Mouse (Mus musculus) hindbrain, postnatal 0 days (tissue): ENCODE data around the gene Oit1. TPM values are rescaled to one million over a fixed set of nuclear protein-coding genes. Genes with fewer than 3 reads are reported as not detected.

Experiments
- ATAC-seq: fragments of 200-750 bp; cut with Nextera tagmentation; 2 replicates; pipeline ENCODE4 v1.8.0; 2017; ENCODE audit warnings: mild to moderate bottlenecking, moderate TSS enrichment, moderate library complexity
- DNase-seq: peaks from one replicate; pipeline ENCODE4 v3.0.0-alpha.2; 2015; ENCODE audit warnings: low spot score
- H3K27ac ChIP-seq: fragments of 300-500 bp; sonication (generic); 2 replicates; pipeline ENCODE4 v1.5.1; 2014; ENCODE audit warnings: mild to moderate bottlenecking
- H3K27me3 ChIP-seq: fragments of 300-500 bp; sonication (generic); 2 replicates; pipeline ENCODE4 v1.6.1; 2014; ENCODE audit warnings: low read length, mixed read lengths; ENCODE audit not compliant: insufficient read depth
- H3K36me3 ChIP-seq: fragments of 300-500 bp; sonication (generic); 2 replicates; pipeline ENCODE4 v1.6.1; 2014; ENCODE audit warnings: low read length, mixed read lengths; ENCODE audit not compliant: insufficient read depth
- H3K4me1 ChIP-seq: fragments of 300-500 bp; sonication (generic); 2 replicates; pipeline ENCODE4 v1.6.1; 2014; ENCODE audit warnings: antibody characterized with exemption, low read length, mixed read lengths; ENCODE audit not compliant: insufficient read depth
- H3K4me2 ChIP-seq: fragments of 300-500 bp; sonication (generic); 2 replicates; pipeline ENCODE4 v1.6.1; 2014; ENCODE audit warnings: low read depth, mild to moderate bottlenecking, low read length, moderate library complexity, mixed read lengths
- H3K4me3 ChIP-seq: fragments of 300-500 bp; sonication (generic); 2 replicates; pipeline ENCODE4 v1.5.1; 2014; ENCODE audit warnings: low read length
- H3K9ac ChIP-seq: fragments of 300-500 bp; sonication (generic); replicated peaks from 2 replicates; pipeline ENCODE4 v1.6.1; 2014; ENCODE audit warnings: mild to moderate bottlenecking, low read length, moderate library complexity, mixed read lengths
- H3K9me3 ChIP-seq: fragments of 300-500 bp; sonication (generic); 2 replicates; pipeline ENCODE4 v1.6.1; 2016; ENCODE audit warnings: low read length, mixed read lengths
- CTCF ChIP-seq: IDR thresholded peaks from 2 replicates; pipeline ENCODE4 v1.5.1; 2016; ENCODE audit warnings: antibody characterized with exemption, control low read depth, low read depth
- WGBS: fragments of 180-500 bp; shearing (Covaris S2); extraction: QIAGEN DNeasy Blood & Tissue Kit; methylation state at CpG from one replicate; pipeline ENCODE4 v1.1.7; 2014; 5-methylcytosine and 5-hydroxymethylcytosine counted together
- polyA plus RNA-seq: library from polyadenylated mRNA; unstranded; fragments of >200 nt; fragmentation: Nextera tagmentation; extraction: Ambion mirVana; gene quantifications from 2 replicates; pipeline ENCODE4 v1.2.1, GENCODE M21; 2015
- total RNA-seq: library from RNA; depleted of rRNA; stranded (reverse); fragments of >200 nt; gene quantifications from 2 replicates; pipeline ENCODE4 v1.2.3, GENCODE M21; 2014

The Oit1 gene
- total and polyA plus RNA-seq, 2 experiments from 2014 or later: 0.15 TPM; not detected in 1

DNA sequence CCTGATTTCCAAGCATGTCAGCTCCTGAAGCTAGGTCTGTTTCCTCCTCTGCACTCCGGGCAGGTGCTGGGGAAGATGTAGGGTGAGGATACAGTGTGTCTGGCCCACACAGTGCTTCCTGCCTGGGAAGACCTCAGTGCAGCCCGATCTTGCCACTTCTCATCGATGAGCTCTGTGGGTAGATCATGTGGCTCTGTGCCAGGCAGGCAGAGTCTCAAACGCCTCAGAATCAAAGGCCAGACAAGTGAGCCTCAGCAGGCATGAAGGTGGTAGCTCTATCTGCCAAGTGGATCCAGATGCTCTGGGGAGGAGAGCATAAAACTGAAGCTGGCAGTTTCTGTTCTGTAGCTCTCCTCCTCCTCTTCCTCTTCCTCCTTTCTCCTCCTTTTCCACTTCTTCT lies 38.3 kb downstream of the Oit1 start:
- Histone ChIP-seq H3K27me3 (no peaks in the 10 kb centered on the region), H3K4me2 (no peak overlapping the region), H3K9me3 (no peaks in the 10 kb centered on the region), H3K4me1 (no peaks in the 10 kb centered on the region), H3K27ac (no peak overlapping the region), H3K4me3 (no peak overlapping the region), H3K36me3 (no peaks in the 10 kb centered on the region), H3K9ac (no peak overlapping the region)
- WGBS: 49% methylated on average over 4 of the region's 4 CpGs
- no peak for TF ChIP-seq CTCF
- ATAC-seq (no peak), DNase-seq (no peak)

DNA sequence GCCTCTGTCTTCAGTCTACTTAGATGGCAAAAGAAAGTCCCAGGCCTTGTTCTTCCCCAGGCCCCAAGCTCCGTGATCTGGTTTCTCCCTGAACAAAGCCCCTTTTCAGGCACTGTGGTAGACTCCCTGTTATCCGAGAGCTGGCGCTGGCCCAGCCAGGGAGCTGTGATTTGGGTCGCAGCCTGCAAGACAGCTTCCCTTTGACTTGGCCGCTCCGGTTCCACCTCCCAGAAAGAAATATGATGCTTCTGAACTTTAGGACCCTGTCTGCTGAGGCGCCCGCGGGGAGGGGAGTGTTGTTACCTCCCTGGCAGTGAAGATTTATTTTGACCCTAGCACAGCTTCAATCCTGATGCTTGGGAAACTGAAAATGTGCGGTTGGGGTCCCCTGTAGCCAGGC lies 42.6 kb downstream of the Oit1 start:
- 0 out of 2 replicates have a peak, but pooled peaks have one; percentile 25 for ATAC-seq
- WGBS: 49% methylated on average over 10 of the region's 10 CpGs
- Histone ChIP-seq H3K4me1 (no peaks in the 10 kb centered on the region), H3K27me3 (no peaks in the 10 kb centered on the region), H3K27ac (no peak overlapping the region), H3K4me2 (no peak overlapping the region), H3K9ac (no peak overlapping the region), H3K9me3 (no peaks in the 10 kb centered on the region), H3K4me3 (no peak overlapping the region), H3K36me3 (no peaks in the 10 kb centered on the region)
- peak; percentile 19 for DNase-seq
- no peak for TF ChIP-seq CTCF

DNA sequence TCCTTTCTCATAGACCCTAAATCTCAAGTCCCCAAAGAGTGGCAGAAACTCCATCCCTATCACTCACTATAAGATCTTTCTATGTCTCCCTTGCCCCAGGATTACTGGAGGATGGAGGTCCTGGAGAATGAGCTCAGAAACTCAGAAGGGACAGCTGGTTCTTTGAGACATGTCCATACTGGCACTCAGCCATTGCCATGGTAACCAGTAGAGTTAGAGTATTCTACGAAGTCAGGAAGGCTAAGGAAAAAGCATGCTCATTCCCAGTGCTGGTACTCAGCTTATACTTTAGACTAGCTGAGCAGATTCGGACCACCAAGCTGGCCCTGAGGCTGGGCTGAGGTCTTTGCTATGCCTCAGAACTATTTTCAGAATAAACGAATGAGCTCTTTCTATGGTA lies 44.0 kb downstream of the Oit1 start:
- H3K9me3 ChIP-seq: no peaks in the 10 kb centered on the region
- no peak overlapping the region for H3K27ac ChIP-seq
- ATAC-seq: no peak
- TF ChIP-seq CTCF: no peak
- WGBS: 64% methylated on average over 3 of the region's 3 CpGs
- no peaks in the 10 kb centered on the region for H3K27me3 ChIP-seq
- DNase-seq: peak; percentile 61
- no peak overlapping the region for H3K4me2 ChIP-seq
- H3K36me3 ChIP-seq: no peaks in the 10 kb centered on the region
- H3K4me1 ChIP-seq: no peaks in the 10 kb centered on the region
- H3K9ac ChIP-seq: no peak overlapping the region
- H3K4me3 ChIP-seq: no peak overlapping the region

DNA sequence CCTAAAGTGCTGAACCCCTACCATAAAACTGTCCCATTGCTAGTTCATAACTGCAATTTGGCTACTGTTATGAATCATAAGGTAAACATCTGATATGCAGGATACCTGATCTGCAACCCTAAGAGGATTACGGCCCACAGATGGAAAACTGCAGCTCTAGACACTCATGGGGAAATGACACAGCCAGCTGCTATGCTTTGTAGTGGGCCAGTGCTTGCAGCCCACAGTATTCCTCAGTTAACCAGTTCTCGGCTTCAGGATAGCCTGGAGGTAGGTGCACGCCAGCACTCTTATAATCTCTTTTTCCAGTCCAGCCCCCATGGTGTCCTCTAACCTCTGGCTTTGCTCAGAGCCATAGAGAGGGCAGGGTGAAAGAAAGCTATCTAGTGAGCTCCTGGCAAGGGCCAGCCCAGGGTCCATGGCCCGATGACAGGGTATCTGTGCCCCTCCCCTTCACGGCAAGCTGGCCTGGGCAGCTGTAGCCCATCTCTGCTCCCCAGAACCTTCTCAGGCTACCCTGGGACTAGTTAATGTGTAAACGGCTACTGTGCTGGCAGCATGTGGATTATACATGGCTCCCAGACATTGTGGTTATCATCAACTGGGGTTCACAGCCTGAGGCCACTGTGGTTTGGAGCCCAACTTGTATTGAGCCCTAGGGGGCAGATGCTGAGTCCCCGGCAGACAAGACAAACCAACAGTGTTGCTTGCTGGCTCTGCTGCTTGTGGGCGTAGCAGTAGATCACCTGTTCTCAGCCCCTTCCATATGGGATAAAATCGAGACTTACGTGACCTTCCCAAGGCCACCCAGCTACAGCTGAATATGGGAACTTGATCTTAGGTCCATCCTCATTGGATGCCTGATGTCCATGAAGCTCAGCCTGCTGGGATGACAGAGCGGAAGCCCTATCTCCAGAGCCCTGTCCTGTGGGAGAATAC lies 46.0 kb downstream of the Oit1 start:
- no peak for DNase-seq
- Histone ChIP-seq H3K27me3 (no peaks in the 10 kb centered on the region), H3K27ac (no peak overlapping the region), H3K9me3 (no peaks in the 10 kb centered on the region), H3K9ac (no peak overlapping the region), H3K4me2 (no peak overlapping the region), H3K4me1 (no peaks in the 10 kb centered on the region), H3K4me3 (no peak overlapping the region), H3K36me3 (no peaks in the 10 kb centered on the region)
- TF ChIP-seq CTCF: no peak
- no peak for ATAC-seq
- WGBS: 81% methylated on average over 11 of the region's 11 CpGs

DNA sequence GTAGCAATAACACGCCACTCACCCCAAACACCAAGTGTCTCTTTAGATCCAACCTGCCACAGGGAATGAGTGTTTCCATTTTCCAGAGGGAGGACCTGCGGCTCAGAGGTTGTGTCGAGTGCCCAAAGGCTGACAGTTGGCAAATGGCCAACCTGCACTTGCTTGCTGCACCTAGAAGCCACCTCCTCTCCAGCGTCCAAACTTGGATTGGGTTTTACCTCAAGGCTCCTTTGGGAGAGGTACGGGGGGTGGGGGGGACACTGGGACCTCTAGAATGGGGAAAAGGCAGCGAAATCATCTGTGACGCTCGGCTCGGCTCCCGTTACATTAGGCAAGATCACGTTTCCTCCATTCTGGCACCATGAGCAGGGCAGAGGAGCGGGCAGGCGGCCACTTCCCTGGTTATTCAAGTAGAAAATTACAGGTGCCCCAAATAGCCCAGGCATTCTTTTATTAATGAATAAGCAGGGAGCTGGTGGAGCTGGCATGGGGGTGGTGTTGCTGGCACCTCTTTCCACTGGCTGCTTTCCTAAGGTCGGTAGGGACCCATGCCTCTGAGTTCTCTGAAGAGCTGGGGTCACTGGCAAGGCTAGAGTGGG lies 47.1 kb downstream of the Oit1 start:
- Histone ChIP-seq H3K4me3 (no peak overlapping the region), H3K4me1 (no peaks in the 10 kb centered on the region), H3K9ac (no peak overlapping the region), H3K9me3 (no peaks in the 10 kb centered on the region), H3K36me3 (no peaks in the 10 kb centered on the region), H3K27me3 (no peaks in the 10 kb centered on the region), H3K27ac (no peak overlapping the region), H3K4me2 (peak overlapping the region; percentile 13; the same call in 1 of the 2 replicates)
- peak; percentile 42 for DNase-seq
- TF ChIP-seq CTCF: no peak
- WGBS: 60% methylated on average over 14 of the region's 14 CpGs
- no peak for ATAC-seq

DNA sequence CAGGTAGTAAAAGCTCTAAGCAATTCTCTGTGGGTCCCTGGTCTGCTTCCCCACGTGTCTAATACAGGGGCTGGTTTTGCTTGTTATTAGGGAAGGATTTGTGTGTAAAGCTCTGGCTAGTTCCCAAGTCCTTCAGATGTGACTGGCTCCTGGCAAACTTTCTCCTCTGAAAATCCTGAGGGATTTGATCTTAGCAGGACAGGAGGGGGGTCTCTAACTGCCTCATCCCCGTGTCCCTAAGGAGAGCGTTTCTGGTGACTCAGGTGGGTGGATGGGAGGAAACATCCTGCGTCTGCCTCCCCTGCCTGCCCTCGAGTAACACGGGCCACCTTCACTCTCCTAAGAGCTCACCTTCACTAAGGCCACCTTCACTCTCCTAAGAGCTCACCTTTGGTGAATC lies 48.2 kb downstream of the Oit1 start:
- DNase-seq: no peak
- no peak for TF ChIP-seq CTCF
- H3K27ac ChIP-seq: no peak overlapping the region
- no peaks in the 10 kb centered on the region for H3K9me3 ChIP-seq
- no peaks in the 10 kb centered on the region for H3K27me3 ChIP-seq
- ATAC-seq: no peak
- WGBS: 60% methylated on average over 6 of the region's 6 CpGs
- no peaks in the 10 kb centered on the region for H3K36me3 ChIP-seq
- no peaks in the 10 kb centered on the region for H3K4me1 ChIP-seq
- H3K4me2 ChIP-seq: no peak overlapping the region
- no peak overlapping the region for H3K9ac ChIP-seq
- no peak overlapping the region for H3K4me3 ChIP-seq

DNA sequence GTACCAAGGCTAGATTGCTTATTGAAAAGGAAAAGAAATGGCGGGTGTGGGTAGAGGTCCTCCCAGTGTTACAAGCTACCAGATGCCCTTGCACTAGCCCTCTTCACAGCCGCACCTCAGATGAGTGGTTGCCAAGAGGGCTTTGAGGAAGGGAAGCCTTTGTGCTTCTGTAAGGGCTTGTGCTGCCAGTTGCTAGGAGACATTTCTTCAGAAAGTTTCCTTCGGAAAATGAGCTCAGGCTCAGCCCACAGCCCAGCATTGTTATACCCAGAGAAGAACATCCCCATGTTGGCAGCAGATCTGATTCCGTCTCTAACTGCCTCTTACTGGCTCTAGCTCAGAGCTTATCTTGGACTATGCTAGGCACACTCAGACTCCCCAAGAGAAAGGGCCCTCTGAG lies 49.0 kb downstream of the Oit1 start:
- no peaks in the 10 kb centered on the region for H3K9me3 ChIP-seq
- H3K4me2 ChIP-seq: no peak overlapping the region
- H3K36me3 ChIP-seq: no peaks in the 10 kb centered on the region
- no peaks in the 10 kb centered on the region for H3K27me3 ChIP-seq
- H3K4me1 ChIP-seq: no peaks in the 10 kb centered on the region
- ATAC-seq (peak; percentile 66; the same call in 1 of the 2 replicates), DNase-seq (peak; percentile 56)
- 12% methylated on average over 4 of the region's 4 CpGs for WGBS
- H3K4me3 ChIP-seq: no peak overlapping the region
- TF ChIP-seq CTCF: no peak
- peak overlapping the region; percentile 26; the same call in 1 of the 2 replicates for H3K27ac ChIP-seq
- H3K9ac ChIP-seq: no peak overlapping the region
